Mouse (Mus musculus): Measurements from ENCODE around the gene Als2cl.

GRCm38 (mm10) chr9:110873681-110874659 lies 5.7 kb upstream of the Als2cl start:
- TF ChIP-seq EP300 (IDR thresholded peaks at IDR 0.05; ENCODE audit: low read depth) (no peak), CTCF (IDR thresholded peaks at IDR 0.05; ENCODE audit: low read depth) (no peak)
